Mouse (Mus musculus): ENCODE data around the gene Bcap31.
A peak's percentile ranks its signal among the peaks of the same experiment; 100 is the strongest.
"Not testable (repeated sequence)": the region's sequence is repeated elsewhere in the genome, so short reads cannot be mapped to it uniquely, and the experiment has no call there.

Gene Bcap31

GRCm38 (mm10) chrX:73716109-73716661 lies at the start of gene Bcap31, which contains the start of gene Abcd1:
Gene Bcap31, minus strand, starts transcription at chrX:73716175.
Gene Abcd1, plus strand, starts transcription at chrX:73716597.
- DNase-seq (ENCODE audit: low read depth), result peak; percentile 98

GRCm38 (mm10) chrX:73765311-73765710 lies 49.3 kb upstream of the Bcap31 start:
- DNase-seq (ENCODE audit: low read depth), result no peak

- DNase-seq (ENCODE audit: low read depth), result no peak
Observed at GRCm38 (mm10) chrX:73758611-73759290, 42.8 kb upstream of the Bcap31 start.

DNA sequence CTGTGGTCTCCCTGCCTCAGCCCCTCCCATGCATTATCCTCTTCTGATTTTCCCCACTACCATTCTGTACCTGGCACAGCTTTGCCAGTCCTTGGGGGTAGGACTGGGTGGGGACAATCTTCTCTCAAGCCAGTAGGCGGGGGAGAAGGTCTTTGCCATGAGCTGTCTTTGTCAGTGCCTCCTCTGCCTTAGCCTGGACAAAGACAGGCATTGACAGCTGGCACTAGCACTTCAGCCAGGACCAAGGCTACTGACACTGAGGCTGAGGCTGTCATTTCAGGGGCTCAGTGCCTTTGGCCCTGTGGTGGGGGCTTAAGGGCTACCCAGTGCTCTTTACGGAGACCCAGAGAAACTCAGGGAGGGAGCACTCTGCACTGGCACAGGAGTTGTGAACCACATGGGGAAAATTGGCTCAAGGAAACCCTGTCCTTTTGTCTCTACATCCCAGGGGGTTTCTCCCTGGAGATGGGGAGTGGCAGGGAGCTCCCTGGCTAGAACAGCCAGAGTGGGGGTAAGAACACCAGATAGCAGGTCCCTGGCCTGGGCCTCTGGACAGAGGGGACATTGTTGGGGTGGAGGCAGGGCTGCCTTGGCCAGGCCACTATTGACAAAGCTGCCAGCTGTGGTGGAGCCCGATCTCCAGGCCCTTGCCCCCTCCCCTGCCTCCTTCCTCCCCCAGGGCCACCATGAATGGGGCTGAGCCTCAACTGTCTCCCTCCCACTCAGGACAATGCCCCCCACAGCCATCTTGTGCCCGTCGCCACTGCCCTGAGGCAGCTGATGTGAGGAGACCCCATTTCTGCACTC lies 40.6 kb upstream of the Bcap31 start, which contains the start of gene Plxnb3:
Plxnb3 (plus strand) TSS at position 757 of the 807 bp plus-strand sequence.
- DNase-seq (ENCODE audit: low read depth), result no peak

DNA sequence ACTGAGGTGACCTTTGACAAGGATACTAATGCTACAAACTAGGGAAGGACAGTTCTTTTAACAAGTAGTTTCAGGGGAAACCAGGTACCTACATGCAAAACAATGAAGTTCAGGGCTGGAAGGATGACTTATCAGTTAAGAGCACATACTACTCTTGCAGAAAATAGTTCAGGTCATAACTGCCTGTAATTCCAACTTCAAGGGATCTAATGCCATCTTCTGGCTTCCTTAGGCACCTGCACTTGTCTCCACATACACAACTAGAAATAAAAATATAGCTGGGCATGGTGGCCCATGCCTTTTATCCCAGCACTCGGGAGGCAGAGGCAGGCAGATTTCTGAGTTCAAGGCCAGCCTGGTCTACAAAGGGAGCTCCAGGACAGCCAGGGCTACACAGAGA lies 33.0 kb upstream of the Bcap31 start:
- DNase-seq (ENCODE audit: low read depth), result no peak

DNA sequence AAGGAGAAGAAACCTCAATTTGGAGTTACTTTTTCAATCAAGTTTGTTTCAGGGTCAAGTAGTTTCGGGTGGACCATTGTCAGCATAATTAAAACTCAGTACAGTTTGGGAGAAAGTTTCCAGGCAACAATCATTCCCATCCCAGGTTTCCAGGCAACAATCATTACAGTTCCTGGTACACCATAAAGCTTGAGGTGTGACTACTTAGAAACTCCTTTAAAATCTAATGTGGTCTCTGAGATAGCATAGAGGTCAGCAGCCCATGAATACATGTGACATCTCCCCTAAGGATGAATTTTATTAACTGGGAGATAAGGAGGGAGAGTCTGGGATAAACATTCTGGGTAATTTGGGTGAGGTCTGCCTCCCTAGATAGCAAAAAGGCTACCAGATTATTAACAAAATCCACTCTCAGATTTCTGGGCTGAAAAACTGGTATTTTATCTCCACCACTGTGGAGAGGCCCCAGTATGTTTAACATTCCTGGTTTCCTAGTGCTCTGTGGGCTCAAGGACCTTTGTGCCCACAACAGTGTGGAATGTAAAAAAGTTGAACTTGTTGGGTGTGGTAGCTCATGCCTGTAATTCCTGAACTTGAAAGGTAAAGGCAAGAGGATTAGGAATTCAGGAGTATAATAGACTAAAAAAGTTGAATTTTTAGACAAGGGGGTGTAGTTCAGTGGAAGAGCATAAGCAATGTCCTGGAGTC lies 29.0 kb upstream of the Bcap31 start:
- no peak for DNase-seq (ENCODE audit: low read depth)

DNA sequence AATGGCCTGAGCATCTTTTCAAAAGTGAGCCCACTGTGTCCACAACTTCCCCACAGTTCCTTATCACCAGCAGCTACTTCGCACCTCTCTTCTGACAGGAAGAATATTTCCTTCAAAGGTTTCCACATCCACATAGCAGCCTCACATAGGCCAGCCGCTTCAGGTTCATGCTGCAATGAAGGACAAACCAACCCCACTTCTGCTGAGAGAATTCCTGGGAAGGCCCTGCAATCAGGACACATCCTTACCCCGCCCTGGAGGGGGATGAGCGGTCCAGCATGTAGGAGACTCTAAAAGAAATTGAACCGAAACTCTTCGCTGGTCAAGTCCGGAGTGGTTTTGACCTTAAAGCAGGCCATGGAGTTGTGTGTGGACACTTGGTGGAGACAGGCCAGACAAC lies 23.9 kb upstream of the Bcap31 start:
- not testable (repeated sequence) for DNase-seq (ENCODE audit: low read depth)

- no peak for DNase-seq (ENCODE audit: low read depth)
Observed at GRCm38 (mm10) chrX:73739151-73739550, 23.2 kb upstream of the Bcap31 start.

- no peak for DNase-seq (ENCODE audit: low read depth)
Observed at GRCm38 (mm10) chrX:73738155-73738554, 22.2 kb upstream of the Bcap31 start.

DNA sequence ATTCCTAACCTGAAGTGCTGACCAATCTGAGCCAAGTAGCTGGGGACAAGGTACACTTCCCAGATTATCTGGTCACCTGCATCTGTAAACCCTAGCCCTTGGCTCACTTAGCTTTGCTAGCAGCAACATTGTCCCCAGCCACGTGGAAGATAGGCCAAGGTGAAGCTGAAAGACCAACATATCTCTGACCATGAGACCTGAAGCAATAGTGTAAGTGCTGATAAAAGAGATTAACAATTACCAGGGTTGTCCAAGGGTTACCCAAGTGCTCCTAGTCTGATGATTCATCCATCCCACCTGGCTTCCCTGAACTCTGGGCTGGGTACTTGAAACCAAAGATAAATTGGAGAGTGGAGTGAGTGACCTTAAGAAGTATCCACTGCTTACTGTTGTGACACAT lies 14.9 kb upstream of the Bcap31 start:
- DNase-seq (ENCODE audit: low read depth), result no peak

DNA sequence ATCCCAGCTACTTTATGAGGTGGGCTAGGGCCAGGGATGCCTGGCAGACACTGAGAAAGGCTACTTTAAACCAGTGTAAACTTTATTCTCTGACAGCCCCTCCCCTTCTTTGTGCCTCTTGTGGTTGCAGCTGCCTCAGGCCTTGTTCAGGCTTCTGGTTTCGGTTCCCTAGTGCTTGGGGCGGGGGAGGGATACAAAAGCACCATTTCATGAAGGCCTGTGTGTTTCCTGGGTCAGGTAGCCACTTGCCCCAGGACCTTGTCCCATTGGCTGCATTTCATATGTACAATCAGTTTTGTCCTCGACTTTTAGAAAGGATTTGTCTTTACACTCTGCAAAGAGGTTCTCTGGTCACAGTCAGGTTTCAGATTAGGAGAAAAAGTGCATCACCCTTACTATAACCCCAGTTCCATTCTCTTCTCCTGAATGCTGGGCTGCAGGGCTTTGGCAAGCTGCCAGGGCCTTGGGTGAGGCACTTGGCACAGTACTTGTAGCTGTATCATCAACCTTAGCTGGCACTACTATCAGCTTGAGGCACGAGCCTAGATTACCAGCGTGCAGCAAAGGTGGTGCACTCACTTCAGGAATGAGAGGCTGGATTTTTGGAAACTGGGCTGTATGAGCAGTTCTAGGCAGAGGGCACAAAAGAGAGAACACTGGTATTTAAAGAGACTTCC lies 2.8 kb upstream of the Bcap31 start:
- peak; percentile 44 for DNase-seq (ENCODE audit: low read depth)

- peak; percentile 64 for DNase-seq (ENCODE audit: low read depth)
Observed at GRCm38 (mm10) chrX:73718271-73718670, 2.3 kb upstream of the Bcap31 start.

DNA sequence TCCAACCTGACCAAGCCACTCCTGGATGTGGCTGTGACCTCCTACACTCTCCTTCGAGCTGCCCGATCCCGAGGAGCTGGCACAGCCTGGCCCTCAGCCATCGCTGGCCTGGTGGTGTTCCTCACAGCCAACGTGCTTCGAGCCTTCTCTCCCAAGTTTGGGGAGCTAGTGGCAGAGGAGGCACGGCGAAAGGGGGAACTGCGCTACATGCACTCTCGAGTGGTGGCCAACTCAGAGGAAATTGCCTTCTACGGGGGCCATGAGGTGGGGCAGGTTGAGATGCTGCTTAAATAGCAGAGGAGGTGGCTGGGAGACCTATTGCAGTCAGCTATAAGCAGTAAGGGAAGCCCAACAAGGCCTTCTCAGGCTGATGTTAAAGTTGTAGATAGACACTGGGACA lies 1.7 kb upstream of the Bcap31 start:
- no peak for DNase-seq (ENCODE audit: low read depth)

DNA sequence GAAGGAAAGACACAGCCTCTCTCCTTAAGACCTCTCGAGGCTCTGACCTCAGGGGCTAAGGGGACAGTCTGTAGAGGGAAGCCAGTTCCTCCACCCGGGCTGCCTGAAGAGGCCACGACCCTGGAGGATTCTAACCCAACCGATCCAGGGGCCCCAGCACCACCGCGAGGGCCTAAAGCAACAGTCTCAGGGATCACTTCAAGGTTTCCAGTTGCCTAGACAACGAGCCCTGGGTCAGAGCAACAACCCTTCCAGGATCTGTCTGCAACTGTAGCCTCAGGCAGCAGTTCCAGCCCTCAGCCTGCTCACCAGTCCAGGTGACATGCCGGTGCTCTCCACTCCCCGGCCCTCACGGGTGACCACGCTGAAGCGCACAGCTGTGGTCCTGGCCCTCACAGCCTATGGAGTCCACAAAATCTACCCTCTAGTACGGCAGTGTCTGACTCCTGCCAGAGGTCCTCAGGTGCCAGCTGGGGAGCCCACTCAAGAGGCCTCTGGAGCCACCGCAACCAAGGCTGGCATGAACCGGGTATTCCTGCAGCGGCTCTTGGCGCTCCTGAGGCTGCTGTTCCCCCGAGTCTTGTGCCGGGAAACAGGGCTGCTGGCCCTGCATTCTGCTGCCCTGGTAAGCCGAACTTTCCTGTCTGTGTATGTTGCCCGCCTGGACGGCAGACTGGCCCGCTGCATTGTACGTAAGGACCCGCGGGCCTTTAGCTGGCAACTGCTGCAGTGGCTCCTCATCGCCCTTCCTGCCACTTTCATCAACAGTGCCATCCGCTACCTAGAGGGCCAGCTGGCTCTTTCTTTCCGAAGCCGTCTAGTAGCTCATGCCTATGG lies 952 bp upstream of the Bcap31 start:
- peak; percentile 7 for DNase-seq (ENCODE audit: low read depth)

DNA sequence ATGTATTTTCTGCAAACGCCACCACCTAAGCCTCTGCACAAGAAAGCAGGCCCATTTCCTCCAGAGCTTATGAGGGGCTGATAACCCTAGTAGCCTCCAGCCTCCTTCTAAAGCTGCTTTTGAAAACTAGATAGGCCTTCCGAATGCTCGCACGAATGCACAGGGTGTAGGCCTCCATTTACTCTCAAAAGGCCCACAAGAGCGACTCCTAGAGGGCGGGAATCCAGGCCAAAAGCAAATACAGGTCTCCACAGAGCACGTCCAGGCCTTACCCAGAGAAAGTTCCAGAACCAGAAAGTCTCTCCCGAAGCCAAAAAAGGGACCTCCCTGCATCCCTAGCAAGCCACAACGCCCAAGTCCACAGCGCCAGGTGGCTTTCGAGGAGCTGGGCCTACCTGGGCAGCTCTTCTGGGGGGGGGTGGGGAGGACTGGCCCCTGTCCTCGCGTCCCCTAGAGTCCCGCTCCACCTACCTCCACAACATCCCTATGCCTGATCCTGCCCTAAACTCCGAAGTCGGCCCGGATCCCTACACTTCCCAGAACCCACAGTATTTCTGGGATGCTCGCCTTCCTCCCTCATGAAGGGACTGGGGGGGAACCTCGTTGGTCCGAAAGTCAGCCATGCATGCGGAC lies 383 bp downstream of the Bcap31 start:
- DNase-seq (ENCODE audit: low read depth), result peak; percentile 79

DNA sequence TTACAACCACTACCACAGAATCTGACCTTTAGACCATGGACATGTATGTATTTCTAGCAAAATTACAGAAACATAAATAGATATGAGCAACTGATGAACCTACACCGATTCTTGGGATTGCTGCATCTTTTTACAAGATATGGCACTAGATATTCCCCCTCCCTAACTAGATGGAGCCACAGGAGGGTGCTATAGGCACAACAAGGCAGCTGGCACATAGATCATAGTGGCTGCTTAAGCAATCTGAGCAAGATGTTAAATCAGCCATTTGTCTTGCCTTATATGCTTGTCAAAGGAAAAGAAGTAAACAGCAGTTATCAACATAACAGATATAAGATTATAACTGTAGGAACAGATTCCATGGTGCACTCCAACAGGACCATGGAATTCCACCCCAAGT lies 15.5 kb downstream of the Bcap31 start:
- DNase-seq (ENCODE audit: low read depth), result peak; percentile 52

DNA sequence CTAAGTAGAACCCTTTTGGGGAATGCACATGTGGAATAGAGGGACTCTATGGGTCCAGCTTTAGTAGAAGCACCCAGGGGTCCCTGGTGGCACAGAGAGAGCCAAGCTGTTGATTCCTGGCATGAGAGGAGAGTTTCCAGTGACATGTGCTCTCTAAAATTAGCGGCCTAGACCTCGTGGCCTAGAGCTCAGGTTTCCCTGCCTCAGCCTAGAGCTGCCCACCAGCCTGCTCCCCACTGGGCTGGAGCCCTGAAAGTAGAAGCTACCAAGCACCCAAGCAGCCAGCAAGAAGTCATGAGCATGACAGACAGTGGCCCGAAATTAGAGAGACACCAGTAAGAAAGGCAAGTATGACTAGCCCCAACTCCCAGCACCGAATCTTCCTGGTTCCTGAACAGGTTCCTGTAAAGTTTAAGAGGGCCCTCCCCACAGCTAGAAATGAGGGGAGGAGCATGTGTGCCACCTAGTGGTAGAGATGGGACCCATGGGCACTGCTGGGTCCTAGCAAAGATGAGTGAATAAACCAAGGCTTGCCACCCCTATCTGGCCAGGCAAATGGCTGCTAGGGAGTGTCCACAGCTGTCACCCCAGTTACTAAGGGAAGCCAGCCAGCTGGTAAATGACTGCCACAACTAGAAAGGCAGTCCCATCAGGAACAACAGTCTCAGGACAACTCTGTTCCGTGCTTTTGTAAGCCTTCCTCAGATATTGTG lies 24.9 kb downstream of the Bcap31 start:
- peak; percentile 74 for DNase-seq (ENCODE audit: low read depth)

DNA sequence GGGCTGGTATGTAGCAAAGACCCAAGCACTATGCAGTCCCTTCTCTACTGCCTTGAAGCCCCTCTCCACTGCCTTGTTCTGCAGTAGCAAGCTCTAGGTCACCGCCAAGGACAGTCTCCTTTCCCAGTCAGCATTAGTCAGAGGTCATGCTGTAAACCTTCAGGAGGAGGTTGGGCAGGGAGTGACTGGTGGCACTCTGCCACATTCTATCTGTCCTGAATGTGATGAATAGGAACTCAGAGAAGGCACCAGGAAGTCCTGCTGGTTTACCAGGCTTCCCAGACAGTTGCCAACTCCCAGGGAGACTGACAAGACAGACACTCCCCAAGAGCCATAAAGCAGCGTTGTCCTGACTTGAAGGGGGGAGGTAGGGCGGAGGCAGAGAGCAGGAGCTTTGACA lies 30.3 kb downstream of the Bcap31 start:
- peak; percentile 38 for DNase-seq (ENCODE audit: low read depth)

- DNase-seq (ENCODE audit: low read depth), result no peak
Observed at GRCm38 (mm10) chrX:73684978-73685377, 31.0 kb downstream of the Bcap31 start.

- no peak for DNase-seq (ENCODE audit: low read depth)
Observed at GRCm38 (mm10) chrX:73684156-73684555, 31.8 kb downstream of the Bcap31 start.

All from NIH3T3 (cell line).